Mouse (Mus musculus) liver, postnatal 0 days (tissue): Measurements from ENCODE around the gene Stac2. TPM values are rescaled to one million over a fixed set of nuclear protein-coding genes. Genes with fewer than 3 reads are reported as not detected.

Experiments
- ATAC-seq: fragments of 200-750 bp; cut with Nextera tagmentation; 2 replicates; pipeline ENCODE4 v1.8.0; 2017; ENCODE audit warnings: mild to moderate bottlenecking, moderate library complexity
- DNase-seq: peaks from one replicate; pipeline ENCODE4 v3.0.0-alpha.2; 2016
- H3K27ac ChIP-seq: fragments of 300-500 bp; sonication (generic); 2 replicates; pipeline ENCODE4 v1.5.1; 2014; ENCODE audit warnings: antibody characterized with exemption, moderate library complexity, mild to moderate bottlenecking, low read depth
- H3K27me3 ChIP-seq: fragments of 300-500 bp; sonication (generic); 2 replicates; pipeline ENCODE4 v1.6.1; 2014; ENCODE audit warnings: low read length, control low read depth, mixed read lengths; ENCODE audit not compliant: insufficient read depth
- H3K36me3 ChIP-seq: fragments of 300-500 bp; sonication (generic); replicated peaks from 2 replicates; pipeline ENCODE4 v1.6.1; 2014; ENCODE audit warnings: mild to moderate bottlenecking, control low read depth, low read length, moderate library complexity, mixed read lengths; ENCODE audit not compliant: insufficient read depth
- H3K4me1 ChIP-seq: fragments of 300-500 bp; sonication (generic); 2 replicates; pipeline ENCODE4 v1.6.1; 2014; ENCODE audit warnings: antibody characterized with exemption, mild to moderate bottlenecking, control low read depth; ENCODE audit not compliant: insufficient read depth
- H3K4me2 ChIP-seq: fragments of 300-500 bp; sonication (generic); 2 replicates; pipeline ENCODE4 v1.6.1; 2014; ENCODE audit warnings: low read depth, mild to moderate bottlenecking, low read length, moderate library complexity, mixed read lengths
- H3K4me3 ChIP-seq: fragments of 300-500 bp; sonication (generic); 2 replicates; pipeline ENCODE4 v1.5.1; 2014; ENCODE audit warnings: low read depth, low read length
- H3K9ac ChIP-seq: fragments of 300-500 bp; sonication (generic); replicated peaks from 2 replicates; pipeline ENCODE4 v1.6.1; 2014; ENCODE audit warnings: mild to moderate bottlenecking, moderate library complexity
- H3K9me3 ChIP-seq: fragments of 300-500 bp; sonication (generic); 2 replicates; pipeline ENCODE4 v1.6.1; 2016; ENCODE audit warnings: mild to moderate bottlenecking, control low read depth, low read length, mixed read lengths
- CTCF ChIP-seq: sonication (generic); IDR thresholded peaks from 2 replicates; pipeline ENCODE4 v1.5.1; 2016; ENCODE audit warnings: antibody characterized with exemption, low read depth
- EP300 ChIP-seq: IDR thresholded peaks from 2 replicates; pipeline ENCODE4 v1.6.1; 2016; ENCODE audit warnings: antibody characterized with exemption, low read depth, mild to moderate bottlenecking
- WGBS: fragments of 180-500 bp; shearing (Covaris S2); extraction: QIAGEN DNeasy Blood & Tissue Kit; methylation state at CpG from one replicate; pipeline ENCODE4 v1.1.7; 2014; ENCODE audit not compliant: insufficient replicate concordance; 5-methylcytosine and 5-hydroxymethylcytosine counted together
- polyA plus RNA-seq: library from polyadenylated mRNA; unstranded; fragments of >200 nt; fragmentation: Nextera tagmentation; extraction: Ambion mirVana; gene quantifications from 2 replicates; pipeline ENCODE4 v1.2.1, GENCODE M21; 2015

The Stac2 gene
- polyA plus RNA-seq, 1 experiment from 2014 or later: 0.07 TPM

DNA sequence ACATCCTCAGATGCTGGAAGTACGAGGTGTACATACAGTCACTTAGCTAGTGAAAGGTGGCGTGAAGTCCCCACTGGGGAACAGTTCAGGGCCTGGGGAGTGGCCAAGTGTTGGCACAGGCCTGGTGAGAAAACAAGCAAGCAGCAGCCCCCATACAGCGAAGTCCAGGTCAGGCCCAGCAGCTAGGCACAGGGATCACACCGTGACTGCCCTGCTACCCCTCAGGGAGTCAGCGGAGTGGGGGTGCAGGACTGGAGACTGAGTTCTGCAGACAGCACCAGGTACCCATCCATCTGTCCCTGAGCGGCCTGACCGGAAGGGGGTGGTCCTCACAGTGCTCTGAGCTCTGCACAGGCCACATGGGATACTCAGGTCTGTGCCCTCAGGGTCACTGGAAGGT is 29.5 kb upstream of the Stac2 start:
- no peak overlapping the region for H3K27ac ChIP-seq
- DNase-seq (no peak), ATAC-seq (no peak)
- no peak for TF ChIP-seq CTCF
- TF ChIP-seq EP300: no peak
- H3K4me1 ChIP-seq: no peaks in the 10 kb centered on the region
- no peaks in the 10 kb centered on the region for H3K9me3 ChIP-seq
- H3K27me3 ChIP-seq: no peaks in the 10 kb centered on the region
- WGBS: 86% methylated on average over 7 of the region's 7 CpGs
- H3K36me3 ChIP-seq: no peaks in the 10 kb centered on the region
- H3K4me3 ChIP-seq: no peak overlapping the region
- no peak overlapping the region for H3K9ac ChIP-seq
- H3K4me2 ChIP-seq: no peak overlapping the region

DNA sequence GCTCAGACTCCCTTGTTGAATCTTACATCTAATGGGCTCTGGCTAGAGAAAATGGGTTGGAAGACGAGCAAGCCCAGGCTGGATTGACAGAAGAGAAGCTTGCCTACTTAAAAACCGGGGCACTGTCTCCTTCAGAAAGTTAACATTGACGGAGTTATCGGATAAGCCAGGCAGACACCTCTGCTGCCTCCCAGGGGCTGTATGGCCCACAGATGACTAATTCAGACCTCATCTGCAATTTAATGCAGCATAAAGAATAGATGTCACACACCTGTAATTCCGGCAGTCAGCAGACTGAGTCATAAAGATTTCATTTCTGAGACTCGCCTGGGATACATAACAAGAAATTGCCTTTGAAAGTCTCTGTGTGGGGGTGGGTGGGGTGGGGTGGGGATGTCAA is 27.2 kb upstream of the Stac2 start:
- ATAC-seq (no peak), DNase-seq (no peak)
- no peaks in the 10 kb centered on the region for H3K27me3 ChIP-seq
- WGBS: 82% methylated on average over 6 of the region's 6 CpGs
- no peak overlapping the region for H3K4me2 ChIP-seq
- H3K4me3 ChIP-seq: no peak overlapping the region
- H3K27ac ChIP-seq: no peak overlapping the region
- no peak overlapping the region for H3K9ac ChIP-seq
- H3K9me3 ChIP-seq: no peaks in the 10 kb centered on the region
- H3K4me1 ChIP-seq: no peaks in the 10 kb centered on the region
- no peaks in the 10 kb centered on the region for H3K36me3 ChIP-seq
- TF ChIP-seq CTCF (no peak), EP300 (no peak)

DNA sequence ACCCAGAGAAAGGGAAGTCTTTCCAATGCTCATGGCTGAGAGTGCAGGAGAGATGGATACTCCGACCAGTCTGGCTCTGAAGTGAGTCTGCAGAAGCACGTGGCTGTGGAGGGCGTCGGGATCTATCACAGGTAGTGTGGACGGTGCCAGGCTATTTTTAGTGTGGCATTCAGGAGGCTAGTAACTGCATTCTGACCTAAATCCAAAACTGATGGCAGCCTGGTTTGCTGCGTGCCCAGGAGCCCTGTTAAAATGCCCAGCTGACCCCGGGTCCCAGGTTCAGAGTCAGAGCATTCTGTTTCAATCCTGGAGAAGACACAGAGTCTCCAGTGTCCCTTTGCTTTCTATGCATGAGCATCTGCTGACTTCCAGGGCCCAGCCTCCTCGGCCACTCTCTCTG is 23.8 kb upstream of the Stac2 start:
- 72% methylated on average over 8 of the region's 8 CpGs for WGBS
- Histone ChIP-seq H3K27me3 (no peaks in the 10 kb centered on the region), H3K27ac (no peak overlapping the region), H3K36me3 (no peaks in the 10 kb centered on the region), H3K4me2 (no peak overlapping the region), H3K4me3 (no peak overlapping the region), H3K9ac (no peak overlapping the region), H3K9me3 (no peaks in the 10 kb centered on the region), H3K4me1 (no peaks in the 10 kb centered on the region)
- ATAC-seq: no peak
- TF ChIP-seq EP300: no peak
- TF ChIP-seq CTCF: no peak
- DNase-seq: no peak

DNA sequence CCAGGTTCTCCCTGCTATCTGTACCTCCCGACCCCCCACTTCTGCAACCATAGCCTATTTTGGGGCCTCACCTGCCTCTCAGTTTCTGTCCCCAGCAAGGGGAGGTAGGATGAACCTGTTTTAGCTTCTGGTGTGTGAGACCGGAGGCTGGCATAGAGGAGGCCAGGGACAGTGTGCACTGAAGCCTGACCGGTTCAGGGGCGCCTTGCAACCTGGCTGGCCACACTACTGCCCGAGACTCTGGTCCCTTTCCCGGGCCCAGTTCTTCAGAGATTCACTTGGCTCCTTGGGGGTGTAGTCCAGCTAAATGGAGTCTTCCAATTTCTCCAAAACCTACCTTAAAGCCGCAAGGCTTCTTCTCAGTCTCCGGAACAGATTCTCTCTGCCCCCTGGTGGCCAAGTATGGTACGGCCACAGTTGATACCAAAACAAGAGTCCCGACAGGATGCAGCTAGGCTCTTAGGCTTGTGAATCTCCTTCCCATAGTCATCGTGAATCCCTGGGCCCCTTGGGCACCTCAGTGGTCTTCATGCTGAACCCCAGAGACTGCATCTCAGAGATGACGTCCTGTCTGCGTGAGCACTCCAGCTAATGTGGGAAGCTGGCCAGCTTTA is 22.0 kb upstream of the Stac2 start:
- Histone ChIP-seq H3K27me3 (no peaks in the 10 kb centered on the region), H3K9me3 (no peaks in the 10 kb centered on the region), H3K27ac (no peak overlapping the region), H3K4me1 (no peaks in the 10 kb centered on the region), H3K9ac (no peak overlapping the region), H3K4me2 (no peak overlapping the region), H3K4me3 (no peak overlapping the region), H3K36me3 (no peaks in the 10 kb centered on the region)
- TF ChIP-seq CTCF (peak; percentile 93), EP300 (no peak)
- WGBS: 26% methylated on average over 13 of the region's 13 CpGs
- ATAC-seq (no peak), DNase-seq (peak; percentile 88)

DNA sequence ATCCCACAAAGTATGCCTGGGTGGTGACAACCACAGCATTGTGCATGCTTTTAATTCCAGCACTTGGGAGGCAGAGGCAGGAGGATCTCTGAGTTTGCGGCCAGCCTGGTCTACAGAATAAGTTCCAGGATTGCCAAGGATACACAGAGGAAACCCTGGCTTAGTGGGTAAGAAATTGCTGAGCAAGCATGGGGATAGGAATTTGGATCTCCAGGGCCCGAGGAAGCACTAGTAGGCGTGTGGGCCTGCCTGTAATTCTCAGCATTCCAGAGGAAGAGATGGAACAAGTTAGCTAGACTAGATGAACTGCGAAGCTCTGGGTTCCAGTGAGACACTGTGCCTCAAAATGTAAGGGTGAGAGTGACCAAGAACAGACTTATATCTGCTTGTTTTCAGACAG is 20.2 kb upstream of the Stac2 start:
- no peaks in the 10 kb centered on the region for H3K4me1 ChIP-seq
- no peak for TF ChIP-seq EP300
- TF ChIP-seq CTCF: no peak
- 84% methylated on average over 4 of the region's 4 CpGs for WGBS
- DNase-seq (no peak), ATAC-seq (no peak)
- H3K27ac ChIP-seq: no peak overlapping the region
- H3K36me3 ChIP-seq: no peaks in the 10 kb centered on the region
- no peak overlapping the region for H3K9ac ChIP-seq
- no peaks in the 10 kb centered on the region for H3K9me3 ChIP-seq
- H3K4me3 ChIP-seq: no peak overlapping the region
- H3K4me2 ChIP-seq: no peak overlapping the region
- no peaks in the 10 kb centered on the region for H3K27me3 ChIP-seq

DNA sequence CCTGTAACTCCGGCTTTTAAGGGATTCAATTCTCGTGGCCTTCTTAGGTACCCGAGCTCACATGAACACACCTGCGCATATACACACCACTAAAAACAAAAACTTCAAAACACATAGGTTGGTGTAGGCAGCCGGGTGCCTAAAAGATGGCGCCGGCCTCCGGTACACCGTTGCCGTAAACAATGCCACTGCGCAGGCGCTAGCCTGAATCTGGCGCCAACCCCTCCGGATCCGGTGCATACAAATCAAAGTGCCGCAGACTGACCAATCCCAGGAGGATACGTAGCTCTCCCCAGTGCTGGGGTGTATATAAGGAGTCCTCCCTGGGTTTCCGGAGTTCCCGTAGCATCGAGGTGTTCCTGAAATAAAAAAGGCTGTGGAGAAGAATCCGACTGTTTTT is 14.0 kb upstream of the Stac2 start:
- Histone ChIP-seq H3K4me3 (no peak overlapping the region), H3K27me3 (no peaks in the 10 kb centered on the region), H3K4me2 (no peak overlapping the region), H3K9me3 (peaks cover 7% of the 10 kb centered on the region; the same call in 1 of the 2 replicates), H3K36me3 (no peaks in the 10 kb centered on the region), H3K4me1 (no peaks in the 10 kb centered on the region), H3K9ac (no peak overlapping the region), H3K27ac (no peak overlapping the region)
- TF ChIP-seq EP300: no peak
- TF ChIP-seq CTCF: no peak
- ATAC-seq: no peak
- WGBS: 90% methylated on average over 21 of the region's 21 CpGs
- no peak for DNase-seq

DNA sequence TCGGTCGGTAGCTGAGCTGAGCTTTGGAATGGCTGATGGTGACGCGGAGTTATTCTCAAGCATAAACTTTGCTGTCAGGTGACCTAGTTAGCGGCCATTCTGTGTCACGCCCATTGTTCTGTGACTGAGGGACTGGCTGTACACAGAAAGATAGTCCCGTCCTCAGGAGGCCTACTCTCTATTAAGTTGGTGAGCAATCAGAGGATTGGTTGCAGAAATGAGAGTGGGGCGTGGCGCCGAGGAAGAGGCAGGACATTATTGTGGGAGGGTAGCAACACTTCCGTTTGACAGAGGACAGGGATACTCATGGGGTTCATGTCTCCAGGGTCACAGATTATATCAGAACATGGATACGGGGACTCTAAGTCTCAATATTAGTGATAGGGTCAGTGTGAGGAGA is 12.9 kb upstream of the Stac2 start:
- ATAC-seq: no peak
- TF ChIP-seq CTCF (no peak), EP300 (no peak)

More for the DNA sequence above, 12.9 kb upstream of the Stac2 start:
- Histone ChIP-seq H3K27ac (no peak overlapping the region), H3K27me3 (no peaks in the 10 kb centered on the region), H3K36me3 (no peaks in the 10 kb centered on the region), H3K4me1 (no peaks in the 10 kb centered on the region), H3K4me3 (no peak overlapping the region), H3K9ac (no peak overlapping the region), H3K4me2 (no peak overlapping the region), H3K9me3 (peaks cover 7% of the 10 kb centered on the region; the same call in 1 of the 2 replicates)
- WGBS: 84% methylated on average over 12 of the region's 12 CpGs
- DNase-seq: no peak
